Mouse (Mus musculus): ENCODE results near the gene Pelp1. TPM values are rescaled to one million over a fixed set of nuclear protein-coding genes. Genes with fewer than 3 reads are reported as not detected.

Pelp1 gene
- polyA plus RNA-seq, 1 experiment from 2014 or later = 53.2 TPM

DNA sequence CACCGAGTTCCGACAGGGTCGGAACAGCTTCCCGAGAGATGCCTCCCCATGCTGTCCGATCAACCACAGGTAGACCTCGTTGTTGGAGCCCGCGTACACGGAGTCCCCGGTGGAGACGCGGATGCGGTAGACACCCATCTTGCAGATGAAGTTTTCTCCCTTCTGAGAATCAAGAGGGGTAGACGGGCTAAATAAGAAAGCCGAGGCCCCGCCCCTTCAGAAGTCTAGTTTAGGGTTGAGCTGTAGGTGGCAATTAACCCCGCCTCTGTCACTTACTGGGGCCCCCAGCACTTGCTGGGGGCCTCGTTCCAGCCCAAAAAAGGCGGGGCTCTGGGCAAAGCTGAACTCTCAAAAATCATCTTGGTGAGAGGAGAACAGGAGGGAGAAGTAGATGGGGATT lies 58.0 kb downstream of the Pelp1 start, which contains the start of gene Alox15:
Gene Alox15, minus strand, starts transcription at position 164 of the 400 bp plus-strand sequence.
- no peaks in the 10 kb centered on the region for H3K36me3 ChIP-seq
- DNase-seq (ENCODE audit: low spot score) = peak; percentile 27
- H3K27ac ChIP-seq (replicated peaks) = no peak within 1 kb of the TSS
- H3K4me3 ChIP-seq = peak within 1 kb of the TSS; percentile 55
- H3K27me3 ChIP-seq (ENCODE audit: low read depth, poor library complexity, severe bottlenecking) = peaks cover 70% of the 10 kb centered on the region
- peaks cover 31% of the 10 kb centered on the region for H3K4me1 ChIP-seq
- WGBS = under 1% methylated on average over 19 of the region's 19 CpGs
- H3K9me3 ChIP-seq (replicated peaks) = no peaks in the 10 kb centered on the region

DNA sequence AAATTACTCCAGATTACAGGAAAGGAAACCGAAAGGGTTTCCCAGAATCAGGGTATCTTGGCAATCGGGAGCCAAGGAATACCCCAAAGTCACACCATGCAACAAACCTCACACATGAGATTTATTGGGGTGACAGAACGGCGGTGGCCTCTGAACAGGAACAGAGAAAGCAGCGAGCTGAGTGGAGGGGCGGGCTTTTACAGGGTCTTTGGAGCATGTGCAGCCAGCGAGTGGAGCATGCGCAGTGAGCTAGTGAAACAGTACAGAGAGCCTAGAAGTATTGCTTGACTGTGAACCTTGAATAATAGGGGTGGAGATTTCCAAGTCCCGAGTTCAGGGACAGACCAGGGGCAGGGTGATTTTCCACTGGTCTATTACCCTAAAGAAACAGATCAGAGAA lies 61.2 kb downstream of the Pelp1 start:
- DNase-seq (ENCODE audit: low spot score) = no peak
- WGBS = 85% methylated on average over 9 of the region's 9 CpGs
- H3K36me3 ChIP-seq = no peaks in the 10 kb centered on the region
- peaks cover 64% of the 10 kb centered on the region for H3K27me3 ChIP-seq (ENCODE audit: low read depth, poor library complexity, severe bottlenecking)
- no peaks in the 10 kb centered on the region for H3K9me3 ChIP-seq (replicated peaks)
- H3K27ac ChIP-seq (replicated peaks) = no peak overlapping the region
- H3K4me1 ChIP-seq = peaks cover 17% of the 10 kb centered on the region
- H3K4me3 ChIP-seq = no peak overlapping the region

DNA sequence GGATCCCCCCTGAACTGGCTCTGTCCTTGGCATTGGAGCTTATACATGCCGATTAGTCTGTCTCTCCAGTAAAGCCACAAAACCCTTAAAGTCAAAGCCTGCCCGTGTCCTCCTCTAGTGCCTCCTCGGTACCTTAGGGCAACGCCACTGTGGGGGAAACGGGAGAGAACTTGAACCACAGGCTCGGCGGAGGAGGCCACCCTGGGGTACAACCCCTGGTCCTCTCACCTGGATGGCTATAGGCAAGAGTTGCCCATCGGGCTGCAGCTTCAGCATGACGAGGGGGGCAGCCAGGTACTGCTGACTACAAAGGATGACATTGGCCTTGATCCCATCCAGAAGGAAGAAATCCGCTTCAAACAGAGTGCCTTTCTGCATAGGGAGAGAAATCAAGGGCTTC lies 62.0 kb downstream of the Pelp1 start:
- DNase-seq (ENCODE audit: low spot score) = no peak
- Histone ChIP-seq H3K27me3 (ENCODE audit: low read depth, poor library complexity, severe bottlenecking) (peaks cover 57% of the 10 kb centered on the region), H3K4me1 (peaks cover 17% of the 10 kb centered on the region), H3K4me3 (no peak overlapping the region), H3K9me3 (replicated peaks) (no peaks in the 10 kb centered on the region), H3K27ac (replicated peaks) (no peak overlapping the region), H3K36me3 (no peaks in the 10 kb centered on the region)
- WGBS = 85% methylated on average over 10 of the region's 10 CpGs

DNA sequence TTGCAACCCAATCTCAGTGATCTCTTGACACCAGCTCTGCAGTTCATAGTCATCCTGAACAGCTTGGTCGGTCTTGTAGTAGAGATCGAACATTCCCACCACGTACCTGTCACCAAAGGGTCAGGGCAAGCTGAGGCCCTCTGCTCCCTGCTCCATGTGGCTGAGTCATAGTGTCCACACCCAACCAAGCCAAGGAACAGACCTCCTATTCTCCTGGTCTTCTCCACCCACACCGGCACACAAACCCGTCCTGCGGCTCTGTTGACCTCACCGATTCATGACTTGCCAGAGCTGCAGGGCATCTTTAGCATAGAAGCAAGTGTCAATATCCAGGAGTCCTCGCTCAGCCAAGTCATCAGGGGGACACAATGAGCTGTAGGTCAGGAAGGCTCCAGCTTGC lies 64.3 kb downstream of the Pelp1 start:
- no peak for DNase-seq (ENCODE audit: low spot score)
- Histone ChIP-seq H3K36me3 (no peaks in the 10 kb centered on the region), H3K27ac (replicated peaks) (no peak overlapping the region), H3K4me1 (no peaks in the 10 kb centered on the region), H3K27me3 (ENCODE audit: low read depth, poor library complexity, severe bottlenecking) (peaks cover 33% of the 10 kb centered on the region), H3K9me3 (replicated peaks) (no peaks in the 10 kb centered on the region), H3K4me3 (no peak overlapping the region)
- 95% methylated on average over 8 of the region's 8 CpGs for WGBS

DNA sequence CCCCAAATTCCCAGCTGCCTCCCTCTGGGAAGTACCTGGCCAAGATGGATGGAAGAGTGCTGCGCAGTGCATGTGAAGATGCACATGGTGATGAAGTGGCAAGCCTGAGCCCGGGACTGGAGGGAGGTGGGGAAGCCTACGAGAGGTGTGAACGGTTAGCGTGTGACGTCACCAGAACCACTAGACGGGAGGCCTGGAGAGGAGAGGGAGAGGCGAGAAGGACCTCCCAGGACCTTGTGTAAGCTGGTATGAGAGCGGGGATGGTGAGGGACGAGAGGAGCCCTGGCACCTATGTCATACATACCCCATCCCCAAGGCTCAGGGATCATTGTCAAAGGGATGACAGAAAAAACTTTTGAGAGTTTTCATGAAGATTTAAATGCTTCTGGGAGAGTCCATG lies 64.8 kb downstream of the Pelp1 start:
- no peaks in the 10 kb centered on the region for H3K36me3 ChIP-seq
- peaks cover 29% of the 10 kb centered on the region for H3K27me3 ChIP-seq (ENCODE audit: low read depth, poor library complexity, severe bottlenecking)
- DNase-seq (ENCODE audit: low spot score) = no peak
- no peak overlapping the region for H3K4me3 ChIP-seq
- H3K4me1 ChIP-seq = no peaks in the 10 kb centered on the region
- H3K9me3 ChIP-seq (replicated peaks) = no peaks in the 10 kb centered on the region
- H3K27ac ChIP-seq (replicated peaks) = no peak overlapping the region
- WGBS = 85% methylated on average over 10 of the region's 10 CpGs

Small RNA genes lying within 50 kb of the gene (microRNA-seq; reads per million reads assigned to microRNA genes)
- not detected for gene Mir7115

Other genes starting within 250 kb of the Pelp1 start
- gene Slc16a11, start 197.3 kb downstream of the Pelp1 start, polyA plus RNA-seq (2016; fragmentation: Nextera tagmentation; extraction: Ambion mirVana) = 1.2 and 1.3 TPM in 2 replicates
- gene Slc16a13, start 189.0 kb downstream of the Pelp1 start, polyA plus RNA-seq (2016; fragmentation: Nextera tagmentation; extraction: Ambion mirVana) = 16.0 and 18.9 TPM in 2 replicates
- gene Bcl6b, start 180.2 kb downstream of the Pelp1 start, polyA plus RNA-seq (2016; fragmentation: Nextera tagmentation; extraction: Ambion mirVana) = 4.8 and 5.0 TPM in 2 replicates
- 241 and 244 TPM in 2 replicates for gene 0610010K14Rik, start 172.1 kb downstream of the Pelp1 start, polyA plus RNA-seq (2016; fragmentation: Nextera tagmentation; extraction: Ambion mirVana)
- 9.6 and 10.7 TPM in 2 replicates for gene Gm21988, start 170.2 kb downstream of the Pelp1 start, polyA plus RNA-seq (2016; fragmentation: Nextera tagmentation; extraction: Ambion mirVana)
- 104 and 128 TPM in 2 replicates for gene Rnasek, start 170.2 kb downstream of the Pelp1 start, polyA plus RNA-seq (2016; fragmentation: Nextera tagmentation; extraction: Ambion mirVana)
- gene Alox12, start 154.7 kb downstream of the Pelp1 start, polyA plus RNA-seq (2016; fragmentation: Nextera tagmentation; extraction: Ambion mirVana) = 2.5 TPM in 2 replicates
- not detected in 2 replicates for gene Alox12e, start 87.4 kb downstream of the Pelp1 start, polyA plus RNA-seq (2016; fragmentation: Nextera tagmentation; extraction: Ambion mirVana)
- 0.26 TPM in 1 of 2 replicates, not detected in the other for gene Alox15, start 58.0 kb downstream of the Pelp1 start, polyA plus RNA-seq (2016; fragmentation: Nextera tagmentation; extraction: Ambion mirVana)
- 28.3 and 37.4 TPM in 2 replicates for gene Arrb2, start 22.6 kb upstream of the Pelp1 start, polyA plus RNA-seq (2016; fragmentation: Nextera tagmentation; extraction: Ambion mirVana)
- 39.7 and 44.6 TPM in 2 replicates for gene Med11, start 41.9 kb upstream of the Pelp1 start, polyA plus RNA-seq (2016; fragmentation: Nextera tagmentation; extraction: Ambion mirVana)
- gene Zmynd15, start 49.4 kb upstream of the Pelp1 start, polyA plus RNA-seq (2016; fragmentation: Nextera tagmentation; extraction: Ambion mirVana) = 0.14 and 0.40 TPM in 2 replicates
- gene Cxcl16, start 50.0 kb upstream of the Pelp1 start, polyA plus RNA-seq (2016; fragmentation: Nextera tagmentation; extraction: Ambion mirVana) = 0.46 and 0.63 TPM in 2 replicates
- 0.22 TPM in 1 of 2 replicates, not detected in the other for gene Tm4sf5, start 95.2 kb upstream of the Pelp1 start, polyA plus RNA-seq (2016; fragmentation: Nextera tagmentation; extraction: Ambion mirVana)
- not detected in 2 replicates for gene Vmo1, start 104.6 kb upstream of the Pelp1 start, polyA plus RNA-seq (2016; fragmentation: Nextera tagmentation; extraction: Ambion mirVana)
- gene Gltpd2, start 109.2 kb upstream of the Pelp1 start, polyA plus RNA-seq (2016; fragmentation: Nextera tagmentation; extraction: Ambion mirVana) = 0.15 and 0.25 TPM in 2 replicates
- gene Psmb6, start 115.3 kb upstream of the Pelp1 start, polyA plus RNA-seq (2016; fragmentation: Nextera tagmentation; extraction: Ambion mirVana) = 1,085 and 1,129 TPM in 2 replicates
- gene Gm40193, start 122.9 kb upstream of the Pelp1 start, polyA plus RNA-seq (2016; fragmentation: Nextera tagmentation; extraction: Ambion mirVana) = not detected in 2 replicates
- gene Pld2, start 130.0 kb upstream of the Pelp1 start, polyA plus RNA-seq (2016; fragmentation: Nextera tagmentation; extraction: Ambion mirVana) = 3.5 and 4.1 TPM in 2 replicates
- 10.3 and 12.6 TPM in 2 replicates for gene Mink1, start 152.8 kb upstream of the Pelp1 start, polyA plus RNA-seq (2016; fragmentation: Nextera tagmentation; extraction: Ambion mirVana)
- gene 4930544D05Rik, start 205.8 kb upstream of the Pelp1 start, polyA plus RNA-seq (2016; fragmentation: Nextera tagmentation; extraction: Ambion mirVana) = not detected in 2 replicates
- gene Chrne, start 209.2 kb upstream of the Pelp1 start, polyA plus RNA-seq (2016; fragmentation: Nextera tagmentation; extraction: Ambion mirVana) = not detected in 2 replicates
- gene Gp1ba, start 229.1 kb upstream of the Pelp1 start, polyA plus RNA-seq (2016; fragmentation: Nextera tagmentation; extraction: Ambion mirVana) = 0.44 and 0.48 TPM in 2 replicates
- 85.6 and 96.3 TPM in 2 replicates for gene Rnf167, start 237.2 kb upstream of the Pelp1 start, polyA plus RNA-seq (2016; fragmentation: Nextera tagmentation; extraction: Ambion mirVana)
- 142 and 149 TPM in 2 replicates for gene Slc25a11, start 237.4 kb upstream of the Pelp1 start, polyA plus RNA-seq (2016; fragmentation: Nextera tagmentation; extraction: Ambion mirVana)
- gene Pfn1, start 244.6 kb upstream of the Pelp1 start, polyA plus RNA-seq (2016; fragmentation: Nextera tagmentation; extraction: Ambion mirVana) = 1,553 and 1,733 TPM in 2 replicates
- 22.6 and 32.8 TPM in 2 replicates for gene Eno3, start 247.2 kb upstream of the Pelp1 start, polyA plus RNA-seq (2016; fragmentation: Nextera tagmentation; extraction: Ambion mirVana)